Mouse (Mus musculus) megakaryocyte-erythroid progenitor cell, adult 5-6 weeks (primary cell): ENCODE data around the gene Btaf1. TPM values are rescaled to one million over a fixed set of nuclear protein-coding genes. Genes with fewer than 3 reads are reported as not detected.

Experiments
- ATAC-seq: replicated peaks from 2 replicates; pipeline ENCODE4 v1.8.0; 2016; ENCODE audit warnings: mild to moderate bottlenecking, inconsistent platforms; ENCODE audit not compliant: severe bottlenecking, poor library complexity, low FRiP score, low TSS enrichment
- total RNA-seq, 2 experiments: library from RNA; stranded (forward) in 1 of 2; stranded (reverse) in 1 of 2; fragments of 200-1000, 215-1000 nt in 1 of 2; fragments of >200 nt in 1 of 2; fragmentation: Nextera tagmentation in 1 of 2; gene quantifications; 2 replicates each; pipeline ENCODE4 v1.2.3; 2014 to 2017

Btaf1 gene
- total RNA-seq, 2 experiments from 2014 or later, result 68.1 to 145 TPM

- ATAC-seq, result peak; percentile 66
Observed at GRCm38 (mm10) chr19:36918441-36919301, 7.2 kb upstream of the Btaf1 start.

- ATAC-seq, result peak; percentile 87
Observed at GRCm38 (mm10) chr19:36919466-36919865, 6.4 kb upstream of the Btaf1 start, which contains the start of gene Fgfbp3. Gene Fgfbp3 (minus strand): TSS chr19:36919615.

- ATAC-seq, result no peak
Observed at GRCm38 (mm10) chr19:36922015-36922414, 3.9 kb upstream of the Btaf1 start.

GRCm38 (mm10) chr19:36922936-36923335 lies 2.9 kb upstream of the Btaf1 start:
- ATAC-seq, result no peak

GRCm38 (mm10) chr19:36926553-36927236 lies 816 bp downstream of the Btaf1 start:
- ATAC-seq, result peak; percentile 47; the same call in 1 of the 2 replicates

- no peak for ATAC-seq
Observed at GRCm38 (mm10) chr19:36927800-36928361, 2.0 kb downstream of the Btaf1 start.

GRCm38 (mm10) chr19:36929816-36930215 lies 3.9 kb downstream of the Btaf1 start:
- ATAC-seq, result no peak

- peak; percentile 34; the same call in 1 of the 2 replicates for ATAC-seq
Observed at GRCm38 (mm10) chr19:36932097-36932496, 6.2 kb downstream of the Btaf1 start.

GRCm38 (mm10) chr19:36932613-36933012 lies 6.7 kb downstream of the Btaf1 start:
- no peak; the same call in 1 of the 2 replicates for ATAC-seq

- ATAC-seq, result no peak
Observed at GRCm38 (mm10) chr19:36936285-36936684, 10.4 kb downstream of the Btaf1 start.

- 0 out of 2 replicates have a peak, but pooled peaks have one; percentile 16 for ATAC-seq
Observed at GRCm38 (mm10) chr19:36938008-36938407, 12.1 kb downstream of the Btaf1 start.

GRCm38 (mm10) chr19:36940064-36940463 lies 14.2 kb downstream of the Btaf1 start:
- peak; percentile 89 for ATAC-seq

GRCm38 (mm10) chr19:36953637-36954206 lies 27.8 kb downstream of the Btaf1 start:
- peak; percentile 78 for ATAC-seq

- ATAC-seq, result no peak
Observed at GRCm38 (mm10) chr19:36958331-36958730, 32.5 kb downstream of the Btaf1 start.

GRCm38 (mm10) chr19:36961320-36961719 lies 35.4 kb downstream of the Btaf1 start:
- ATAC-seq, result no peak

- ATAC-seq, result 0 out of 2 replicates have a peak, but pooled peaks have one; percentile 54
Observed at GRCm38 (mm10) chr19:36962544-36963260, 36.8 kb downstream of the Btaf1 start.

- ATAC-seq, result no peak
Observed at GRCm38 (mm10) chr19:37004557-37004956, 78.7 kb downstream of the Btaf1 start.

GRCm38 (mm10) chr19:37009878-37010281 lies 84.0 kb downstream of the Btaf1 start:
- ATAC-seq, result peak; percentile 85

- no peak for ATAC-seq
Observed at GRCm38 (mm10) chr19:37013461-37013860, 87.6 kb downstream of the Btaf1 start.
